Mouse (Mus musculus) induced T-regulatory cell, adult 2 months (primary cell): ENCODE measurements around the gene Afp.
A peak's percentile ranks its signal among the peaks of the same experiment; 100 is the strongest.

Experiments
- DNase-seq: peaks from one replicate; pipeline ENCODE4 v3.0.0-alpha.2; 2012; ENCODE audit warnings: low read depth

Afp gene

GRCm38 (mm10) chr5:90490518-90490917 lies at the start of gene Afp:
Afp (plus strand) TSS chr5:90490737.
- no peak for DNase-seq

- no peak for DNase-seq
Observed at GRCm38 (mm10) chr5:90447577-90447976, 43.0 kb upstream of the Afp start.

DNA sequence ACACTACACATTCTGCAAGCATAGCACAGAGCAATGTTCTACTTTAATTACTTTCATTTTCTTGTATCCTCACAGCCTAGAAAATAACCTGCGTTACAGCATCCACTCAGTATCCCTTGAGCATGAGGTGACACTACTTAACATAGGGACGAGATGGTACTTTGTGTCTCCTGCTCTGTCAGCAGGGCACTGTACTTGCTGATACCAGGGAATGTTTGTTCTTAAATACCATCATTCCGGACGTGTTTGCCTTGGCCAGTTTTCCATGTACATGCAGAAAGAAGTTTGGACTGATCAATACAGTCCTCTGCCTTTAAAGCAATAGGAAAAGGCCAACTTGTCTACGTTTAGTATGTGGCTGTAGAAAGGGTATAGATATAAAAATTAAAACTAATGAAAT lies 40.6 kb upstream of the Afp start:
- DNase-seq = no peak

- peak; percentile 48 for DNase-seq
Observed at GRCm38 (mm10) chr5:90452711-90453110, 37.8 kb upstream of the Afp start.

- DNase-seq = no peak
Observed at GRCm38 (mm10) chr5:90457241-90457640, 33.3 kb upstream of the Afp start.

- DNase-seq = no peak
Observed at GRCm38 (mm10) chr5:90458727-90459126, 31.8 kb upstream of the Afp start.

DNA sequence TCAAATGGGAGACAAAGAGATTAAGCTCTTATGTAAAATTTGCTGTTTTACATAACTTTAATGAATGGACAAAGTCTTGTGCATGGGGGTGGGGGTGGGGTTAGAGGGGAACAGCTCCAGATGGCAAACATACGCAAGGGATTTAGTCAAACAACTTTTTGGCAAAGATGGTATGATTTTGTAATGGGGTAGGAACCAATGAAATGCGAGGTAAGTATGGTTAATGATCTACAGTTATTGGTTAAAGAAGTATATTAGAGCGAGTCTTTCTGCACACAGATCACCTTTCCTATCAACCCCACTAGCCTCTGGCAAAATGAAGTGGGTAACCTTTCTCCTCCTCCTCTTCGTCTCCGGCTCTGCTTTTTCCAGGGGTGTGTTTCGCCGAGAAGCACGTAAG lies 29.9 kb upstream of the Afp start, which contains the start of gene Alb:
Gene Alb (plus strand): TSS at position 279 of the 400 bp plus-strand sequence.
- DNase-seq = no peak

GRCm38 (mm10) chr5:90466806-90467205 lies 23.7 kb upstream of the Afp start:
- no peak for DNase-seq

DNA sequence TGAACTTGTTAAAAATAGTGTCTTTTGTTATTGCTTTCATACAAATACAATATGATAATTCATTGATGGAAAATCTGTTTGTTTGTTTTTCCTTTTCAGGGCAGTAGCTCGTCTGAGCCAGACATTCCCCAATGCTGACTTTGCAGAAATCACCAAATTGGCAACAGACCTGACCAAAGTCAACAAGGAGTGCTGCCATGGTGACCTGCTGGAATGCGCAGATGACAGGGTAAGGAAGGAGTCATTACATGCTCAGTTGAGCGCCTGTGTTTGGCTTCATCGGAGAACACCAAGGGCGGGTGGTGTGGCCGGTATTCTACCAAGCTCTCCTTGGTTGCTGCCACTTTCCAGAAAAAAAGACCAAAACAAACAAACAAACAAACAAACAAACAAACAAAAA lies 23.3 kb upstream of the Afp start:
- DNase-seq = no peak

- no peak for DNase-seq
Observed at GRCm38 (mm10) chr5:90470836-90471235, 19.7 kb upstream of the Afp start.

- no peak for DNase-seq
Observed at GRCm38 (mm10) chr5:90473902-90474301, 16.6 kb upstream of the Afp start.

GRCm38 (mm10) chr5:90474369-90474768 lies 16.2 kb upstream of the Afp start:
- DNase-seq = no peak

DNA sequence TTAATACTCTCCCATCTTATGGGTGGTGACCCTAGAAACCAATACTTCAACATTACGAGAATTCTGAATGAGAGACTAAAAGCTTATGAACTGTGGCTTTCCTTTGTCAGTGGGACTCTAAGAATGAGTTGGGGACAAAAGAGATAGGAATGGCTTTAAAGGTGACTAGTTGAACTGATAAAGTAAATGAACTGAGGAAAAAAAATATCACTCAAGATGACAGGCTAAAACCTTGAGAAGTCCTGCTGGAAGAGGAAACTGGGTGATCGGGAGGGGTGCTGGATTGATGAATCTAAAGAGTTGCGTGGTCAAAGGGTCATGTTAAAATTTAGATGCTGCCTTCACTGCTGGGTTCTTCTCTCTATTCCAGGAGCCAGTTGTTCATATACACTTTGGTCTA lies 13.8 kb upstream of the Afp start:
- no peak for DNase-seq

- no peak for DNase-seq
Observed at GRCm38 (mm10) chr5:90477308-90478140, 13.0 kb upstream of the Afp start.

GRCm38 (mm10) chr5:90478886-90479285 lies 11.7 kb upstream of the Afp start:
- no peak for DNase-seq

- DNase-seq = no peak
Observed at GRCm38 (mm10) chr5:90485597-90485996, 4.9 kb upstream of the Afp start.

GRCm38 (mm10) chr5:90488323-90488722 lies 2.2 kb upstream of the Afp start:
- no peak for DNase-seq

DNA sequence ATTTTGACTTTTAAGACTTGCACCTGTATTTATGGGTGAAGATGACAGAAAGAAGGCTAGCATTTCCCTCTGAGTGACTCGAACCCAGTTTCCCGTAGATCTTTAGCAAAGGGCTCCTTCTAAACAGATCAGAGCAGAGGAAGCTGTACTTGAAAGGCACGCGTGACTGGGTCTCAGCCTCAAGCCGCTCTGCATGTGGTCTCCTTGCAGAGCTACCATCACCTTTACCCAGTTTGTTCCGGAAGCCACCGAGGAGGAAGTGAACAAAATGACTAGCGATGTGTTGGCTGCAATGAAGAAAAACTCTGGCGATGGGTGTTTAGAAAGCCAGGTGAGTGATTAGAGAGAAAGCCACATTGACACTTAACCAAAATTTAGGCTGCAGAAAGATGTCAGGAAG lies 1.9 kb downstream of the Afp start:
- peak; percentile 44 for DNase-seq

GRCm38 (mm10) chr5:90494308-90494707 lies 3.8 kb downstream of the Afp start:
- DNase-seq = no peak

- no peak for DNase-seq
Observed at GRCm38 (mm10) chr5:90499509-90499908, 9.0 kb downstream of the Afp start.

- DNase-seq = peak; percentile 77
Observed at GRCm38 (mm10) chr5:90500714-90501113, 10.2 kb downstream of the Afp start.

DNA sequence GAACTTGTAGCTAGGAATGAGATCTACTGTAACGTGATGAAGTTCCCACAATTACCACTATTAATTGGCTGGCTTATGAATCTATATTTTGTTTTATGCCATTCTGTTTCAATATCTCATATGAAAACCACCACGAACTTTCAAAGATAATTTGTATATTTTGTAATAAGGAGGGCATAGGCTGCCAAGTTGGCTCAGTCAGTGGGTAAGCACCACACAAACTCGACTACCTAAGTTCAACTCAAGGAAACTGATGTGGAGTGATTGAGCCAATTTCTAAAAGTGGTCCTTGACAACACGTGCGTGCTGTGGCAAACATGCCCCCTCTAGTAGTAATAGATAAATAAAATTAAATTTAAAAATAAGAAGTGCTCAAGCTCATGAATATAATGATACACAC lies 11.2 kb downstream of the Afp start:
- no peak for DNase-seq

DNA sequence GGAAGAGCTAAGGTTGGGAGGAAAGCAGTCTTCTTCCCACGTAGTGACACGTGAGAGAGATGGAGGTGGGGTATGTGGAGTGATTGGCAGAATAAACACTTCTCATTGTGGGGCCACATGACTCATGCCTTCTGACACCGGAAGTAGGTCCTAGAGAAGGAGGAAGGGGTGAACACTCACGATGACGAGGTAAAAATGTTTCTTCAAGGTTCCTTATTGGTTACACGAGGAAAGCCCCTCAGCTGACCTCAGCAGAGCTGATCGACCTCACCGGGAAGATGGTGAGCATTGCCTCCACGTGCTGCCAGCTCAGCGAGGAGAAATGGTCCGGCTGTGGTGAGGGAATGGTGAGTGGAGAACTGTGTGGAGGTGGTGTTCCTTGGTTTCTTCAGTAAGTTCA lies 14.2 kb downstream of the Afp start:
- DNase-seq = no peak

GRCm38 (mm10) chr5:90506507-90506906 lies 16.0 kb downstream of the Afp start:
- no peak for DNase-seq
